Mouse (Mus musculus) heart, postnatal 0 days (tissue): Measurements from ENCODE around the gene Taf6.

ENCODE experiments used
- CTCF ChIP-seq: IDR thresholded peaks from 2 replicates; pipeline ENCODE4 v1.5.1; 2016; ENCODE audit warnings: antibody characterized with exemption, control low read depth, low read depth
- EP300 ChIP-seq: IDR thresholded peaks from 2 replicates; pipeline ENCODE4 v1.6.1; 2016; ENCODE audit warnings: antibody characterized with exemption, low read depth

- TF ChIP-seq CTCF (no peak), EP300 (no peak)
These were observed 47.0 kb upstream of the Taf6 start for GRCm38 (mm10) chr5:138234224-138234623.
